Mouse (Mus musculus) heart, postnatal 14 days (tissue): ENCODE measurements around the gene Snrnp35. TPM values are rescaled to one million over a fixed set of nuclear protein-coding genes. Genes with fewer than 3 reads are reported as not detected.

ENCODE experiments used
- DNase-seq, 2 experiments: peaks; one replicate each; pipeline ENCODE4 v3.0.0; 2021 to 2022
- intact Hi-C: fragments of 180-260 bp; cut with DNase I; formaldehyde crosslinking; loops from one replicate; pipeline ENCODE4 v1.15.1; 2025
- long read RNA-seq, 2 experiments: library from polyadenylated mRNA; stranded (forward); transcript quantifications; one replicate each; pipeline ENCODE4 v2.0.0; 2021
- total RNA-seq, 2 experiments: library from RNA; stranded (reverse); gene quantifications; 2 replicates each; pipeline ENCODE4 v1.2.3; 2021

The Snrnp35 gene
- 10 to 100 TPM in 1 of 2 experiments, 1 to 10 TPM in 1; 9.6 to 13.1 TPM for total RNA-seq
- long read RNA-seq, experiment 1, transcript Snrnp35-202 (2 exons, 1,181 nt), result minor isoform, 5 of 12 reads
- long read RNA-seq, experiment 1, transcript Snrnp35-201 (2 exons, 1,115 nt), result major isoform, 6 of 12 reads
- long read RNA-seq, experiment 1, partial matches to known transcripts, result 0 of 12 reads
- long read RNA-seq, experiment 1, other reads (novel, unspliced or antisense), result 1 of 12 reads
- long read RNA-seq, experiment 2, partial matches to known transcripts, result 2 of 4 reads
- long read RNA-seq, experiment 2, other reads (novel, unspliced or antisense), result 0 of 4 reads

DNA sequence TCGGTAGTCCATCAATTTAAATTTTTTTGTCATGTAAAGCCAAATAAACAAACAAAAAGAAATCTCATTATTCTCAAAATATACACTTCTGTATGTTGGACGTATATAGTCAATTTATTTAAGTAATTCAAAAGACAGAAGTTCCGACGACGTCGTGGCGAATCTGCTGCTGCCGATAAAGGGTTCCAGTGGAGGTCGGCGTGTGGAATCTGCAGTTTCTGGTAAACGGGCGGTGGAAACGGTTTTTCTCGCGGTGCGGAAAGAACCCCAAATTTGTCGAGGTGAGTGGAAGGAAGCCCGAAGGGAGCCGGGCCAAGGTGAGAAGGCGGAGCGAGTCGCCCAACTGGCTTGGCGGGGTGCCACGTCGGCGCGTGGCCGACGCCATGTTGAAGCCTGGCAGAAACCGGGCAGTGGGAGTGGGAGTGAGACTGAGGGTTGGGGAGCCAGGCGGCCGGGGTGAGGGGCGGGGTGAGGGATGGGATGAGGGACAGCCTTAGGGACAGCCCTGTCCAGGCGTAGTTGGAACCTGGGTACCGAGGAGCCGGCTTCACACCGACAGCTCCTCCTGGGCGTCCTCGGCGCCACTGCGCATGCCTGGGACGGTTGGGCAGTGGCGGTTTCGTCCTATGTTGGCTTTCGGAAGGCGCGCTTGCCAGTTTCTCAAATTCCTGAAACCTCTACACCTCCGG, at the start of gene Snrnp35:
TSS of gene Snrnp35 (plus strand) at position 169 of the 689 bp plus-strand sequence.
- DNase-seq, result peak; percentile 94 to 96
- intact Hi-C loops, result loop anchor here (2.0 kb wide), 1 partner anchor 44 kb away; the partner anchor contains the start of gene Kmt5a

DNA sequence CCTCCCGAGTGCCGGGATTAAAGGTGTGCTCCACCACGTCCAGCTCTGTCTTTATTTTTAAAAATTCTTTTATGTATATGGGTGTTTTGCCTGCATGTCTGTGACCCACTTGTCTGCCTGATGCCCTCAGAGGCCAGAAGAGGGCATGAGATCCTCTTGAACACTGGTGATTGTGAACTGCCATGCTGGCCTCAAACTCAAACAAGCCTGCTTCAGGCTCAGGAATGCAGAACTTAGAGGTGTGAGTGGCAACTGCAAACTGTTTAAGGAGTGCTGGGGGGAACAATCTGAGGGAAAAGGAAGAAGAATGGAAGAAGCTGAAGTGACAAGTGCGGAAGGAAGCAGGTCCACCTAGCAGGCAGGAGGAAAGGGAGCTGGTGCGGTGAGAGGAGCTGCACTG, 44.7 kb upstream of the Snrnp35 start:
- DNase-seq, result no peak

GRCm38 (mm10) chr5:124438746-124439145, 44.2 kb upstream of the Snrnp35 start:
- intact Hi-C loops, result loop anchor here (2.0 to 10.0 kb wide), 2 partner anchors 44 to 426 kb away; partner anchors contain the start of genes Ccdc92, Snrnp35 and Zfp664
- no peak for DNase-seq

More for the DNA sequence above, 44.7 kb upstream of the Snrnp35 start:
- intact Hi-C loops, result loop anchor here (2.0 to 10.0 kb wide), 2 partner anchors 45 to 427 kb away; partner anchors contain the start of genes Ccdc92, Snrnp35 and Zfp664

GRCm38 (mm10) chr5:124439447-124440093, 43.4 kb upstream of the Snrnp35 start, which contains the start of gene Kmt5a:
Gene Kmt5a (plus strand): TSS chr5:124439930.
- intact Hi-C loops, result loop anchor here (2.0 to 10.0 kb wide), 2 partner anchors 43 to 425 kb away; partner anchors contain the start of genes Ccdc92, Snrnp35 and Zfp664

DNA sequence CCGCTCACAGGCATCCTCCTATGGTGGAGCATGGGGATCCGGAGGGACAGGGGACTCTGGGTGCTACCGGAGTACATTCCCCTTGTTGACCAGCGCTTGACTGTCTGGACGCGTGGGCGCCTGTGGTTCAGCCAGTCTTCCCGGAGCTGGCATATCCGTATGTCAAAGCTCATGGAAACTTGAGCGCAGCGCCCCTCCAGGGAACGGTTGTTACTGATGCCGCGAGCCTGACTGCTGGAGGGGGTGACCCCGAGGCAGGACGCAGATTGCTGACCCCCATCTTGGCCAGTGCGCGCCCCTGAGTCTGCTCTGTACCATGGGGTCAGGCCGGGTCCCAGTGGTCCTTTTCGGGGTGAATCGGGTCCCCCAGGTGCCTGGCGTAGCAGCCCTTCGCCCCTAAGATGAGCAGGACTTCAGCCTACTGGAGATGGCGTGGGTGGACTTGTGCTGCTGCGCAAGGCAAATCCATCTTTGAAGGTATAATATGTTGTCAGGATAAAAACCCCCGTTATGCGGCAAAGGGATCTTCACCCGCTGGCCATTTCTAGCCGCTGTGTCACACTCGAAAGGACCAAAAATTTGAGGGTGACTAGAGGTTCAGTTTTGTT, 42.7 kb upstream of the Snrnp35 start:
- intact Hi-C loops, result no loop called here
- DNase-seq, result peak; percentile 58 to 70

More at GRCm38 (mm10) chr5:124439447-124440093, 43.4 kb upstream of the Snrnp35 start, which contains the start of gene Kmt5a:
- peak; percentile 94 to 96 for DNase-seq

GRCm38 (mm10) chr5:124442628-124443027, 40.3 kb upstream of the Snrnp35 start:
- intact Hi-C loops, result no loop called here
- no peak for DNase-seq

DNA sequence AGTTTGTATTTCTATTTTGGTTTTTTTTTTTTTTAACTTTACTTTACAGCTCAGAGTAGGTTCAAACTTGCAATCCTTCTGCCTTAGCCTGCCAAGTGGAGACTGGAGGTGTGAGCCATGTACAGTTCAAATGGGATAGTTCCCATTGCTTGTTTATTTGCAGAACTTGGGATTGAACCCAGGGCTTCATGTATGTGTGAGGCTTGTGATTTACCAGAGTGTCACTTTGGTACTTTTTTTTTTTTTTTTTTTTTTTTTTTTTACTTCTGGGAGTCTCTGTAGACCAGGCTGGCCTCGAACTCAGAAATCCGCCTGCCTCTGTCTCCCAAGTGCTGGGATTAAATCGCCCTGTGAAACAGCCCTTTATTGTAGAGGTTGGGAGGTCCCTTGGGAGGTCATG, 38.7 kb upstream of the Snrnp35 start:
- intact Hi-C loops, result no loop called here
- DNase-seq, result no peak

GRCm38 (mm10) chr5:124444661-124445561, 38.0 kb upstream of the Snrnp35 start:
- peak; percentile 82 to 88 for DNase-seq
- intact Hi-C loops, result no loop called here

DNA sequence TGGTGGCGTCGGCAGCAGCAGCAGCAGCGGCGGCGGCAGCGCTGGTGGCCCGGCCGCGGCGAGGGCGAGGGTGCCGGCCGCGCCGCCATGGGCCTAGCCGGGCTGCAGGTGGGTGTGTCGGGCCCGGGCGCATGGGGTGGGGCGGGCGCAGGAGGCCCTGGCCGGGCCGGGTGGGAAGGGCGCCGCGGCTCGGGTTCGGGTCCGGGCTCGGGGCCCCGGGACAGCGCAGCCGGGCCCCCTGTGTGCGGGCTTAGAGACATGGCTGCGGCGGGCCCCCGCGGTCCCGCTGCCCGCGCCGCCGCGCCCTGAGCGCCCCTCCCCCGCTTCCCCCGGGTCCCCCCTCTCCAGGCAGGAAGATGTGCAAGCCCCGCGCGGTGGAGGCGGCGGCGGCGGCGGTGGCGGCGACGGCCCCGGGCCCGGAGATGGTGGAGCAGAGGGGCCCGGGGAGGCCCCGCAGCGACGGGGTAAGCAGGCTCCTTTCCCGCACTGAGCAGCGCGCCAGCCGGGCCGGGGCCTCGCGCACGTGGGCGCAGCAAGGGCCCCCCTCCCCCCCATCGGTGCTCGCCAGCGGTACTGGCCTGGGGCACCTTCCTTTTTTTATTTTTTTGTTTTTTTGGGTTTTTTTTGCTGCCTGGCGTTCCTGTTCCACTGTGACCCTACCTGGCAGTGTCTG, 37.2 kb upstream of the Snrnp35 start:
- DNase-seq, result peak in 1 of 2 experiments; percentile 61
- intact Hi-C loops, result no loop called here

GRCm38 (mm10) chr5:124446301-124446881, 36.5 kb upstream of the Snrnp35 start:
- peak; percentile 72 to 75 for DNase-seq
- intact Hi-C loops, result no loop called here

GRCm38 (mm10) chr5:124449494-124449893, 33.4 kb upstream of the Snrnp35 start:
- intact Hi-C loops, result no loop called here

DNA sequence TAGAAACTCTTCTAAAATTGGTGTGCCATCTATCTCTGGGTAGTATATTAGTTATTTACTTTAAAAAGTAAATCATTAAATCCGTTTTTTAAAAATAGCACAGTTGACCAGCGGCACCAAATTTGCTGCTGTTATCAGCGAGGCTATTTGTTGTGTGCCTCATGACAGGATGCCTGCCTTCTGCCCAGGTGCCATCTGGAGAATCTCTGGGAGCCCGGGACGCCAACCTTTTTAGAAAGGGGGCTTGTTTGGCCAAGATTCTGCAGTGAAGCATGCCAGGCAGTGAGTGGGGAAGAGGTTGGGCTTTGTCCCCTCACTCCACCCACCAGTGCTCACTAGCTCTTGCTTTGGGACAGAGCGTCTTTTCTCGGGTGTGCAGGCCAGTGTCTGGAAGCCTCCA, 32.9 kb upstream of the Snrnp35 start:
- intact Hi-C loops, result no loop called here
- DNase-seq, result peak; percentile 28 to 41

More at GRCm38 (mm10) chr5:124449494-124449893, 33.4 kb upstream of the Snrnp35 start:
- DNase-seq, result peak in 1 of 2 experiments; percentile 16

- intact Hi-C loops, result no loop called here
- no peak for DNase-seq
These were observed 32.1 kb upstream of the Snrnp35 start for GRCm38 (mm10) chr5:124450641-124451340.

- intact Hi-C loops, result no loop called here
- no peak for DNase-seq
These were observed 30.3 kb upstream of the Snrnp35 start for GRCm38 (mm10) chr5:124452494-124453228.

DNA sequence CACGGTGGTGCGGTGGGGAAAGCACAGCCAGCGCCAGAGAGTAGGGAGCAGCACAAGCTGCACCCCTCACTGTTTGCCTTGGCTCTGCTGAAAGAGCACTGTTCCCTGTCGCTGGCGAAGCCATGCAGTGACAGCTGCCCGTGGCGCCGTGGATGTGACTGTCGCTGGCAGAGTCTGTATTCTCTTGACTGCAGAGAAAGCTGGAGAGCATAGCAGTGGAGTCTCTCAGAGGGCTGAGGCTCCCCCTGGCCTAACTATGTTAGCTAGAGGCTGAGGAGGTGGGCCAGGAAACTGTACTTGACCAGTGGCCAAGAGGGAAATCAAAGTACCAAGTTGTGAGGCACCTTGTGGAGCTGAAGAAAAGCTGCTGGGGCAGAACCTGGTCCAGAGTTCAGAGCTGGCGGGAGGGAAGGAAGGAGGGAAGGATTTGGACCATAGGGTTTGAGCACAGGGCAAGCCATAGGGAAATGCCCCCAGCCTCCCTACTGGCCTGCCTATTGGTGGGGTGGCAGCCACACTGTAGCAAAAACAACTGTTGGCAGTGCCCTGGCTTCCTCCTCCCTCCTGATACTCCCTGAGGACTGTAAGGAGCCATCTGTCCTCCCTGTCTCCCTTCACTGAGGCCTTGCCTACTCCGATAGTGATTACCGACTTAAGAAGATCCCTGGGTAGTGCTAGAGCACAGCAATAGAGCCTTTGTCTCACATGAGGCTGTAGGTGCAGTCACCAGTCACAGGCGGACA, 29.4 kb upstream of the Snrnp35 start:
- no peak for DNase-seq
- intact Hi-C loops, result no loop called here

- intact Hi-C loops, result no loop called here
- no peak for DNase-seq
These were observed 28.9 kb upstream of the Snrnp35 start for GRCm38 (mm10) chr5:124454082-124454419.
